Mouse (Mus musculus) cerebellum, postnatal 10 days (tissue): ENCODE measurements around the gene Acp1.

ENCODE experiments used
- DNase-seq, 2 experiments: peaks; one replicate each; pipeline ENCODE4 v3.0.0; 2021; ENCODE audit warnings: mixed read lengths in 2 of 2

The Acp1 gene

DNA sequence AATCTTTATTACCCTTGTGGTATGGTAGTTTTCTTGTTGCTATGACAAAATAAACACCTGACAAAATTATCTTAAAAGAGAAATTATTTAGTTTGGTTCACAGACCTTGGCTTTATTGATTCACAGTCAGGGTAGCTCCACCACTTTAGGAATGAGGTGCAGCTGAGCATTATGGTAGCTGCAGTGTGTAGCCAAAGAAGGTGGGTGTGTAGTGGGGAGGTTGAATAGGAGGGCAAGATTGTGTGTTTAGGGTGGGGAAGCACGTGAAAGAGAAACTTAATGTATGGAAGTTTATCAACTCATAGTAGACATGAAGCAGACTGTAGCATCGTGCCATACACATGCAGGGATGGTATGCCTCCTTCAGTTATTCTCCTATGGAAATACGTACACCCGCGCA lies 55.2 kb downstream of the Acp1 start:
- DNase-seq, result no peak

DNA sequence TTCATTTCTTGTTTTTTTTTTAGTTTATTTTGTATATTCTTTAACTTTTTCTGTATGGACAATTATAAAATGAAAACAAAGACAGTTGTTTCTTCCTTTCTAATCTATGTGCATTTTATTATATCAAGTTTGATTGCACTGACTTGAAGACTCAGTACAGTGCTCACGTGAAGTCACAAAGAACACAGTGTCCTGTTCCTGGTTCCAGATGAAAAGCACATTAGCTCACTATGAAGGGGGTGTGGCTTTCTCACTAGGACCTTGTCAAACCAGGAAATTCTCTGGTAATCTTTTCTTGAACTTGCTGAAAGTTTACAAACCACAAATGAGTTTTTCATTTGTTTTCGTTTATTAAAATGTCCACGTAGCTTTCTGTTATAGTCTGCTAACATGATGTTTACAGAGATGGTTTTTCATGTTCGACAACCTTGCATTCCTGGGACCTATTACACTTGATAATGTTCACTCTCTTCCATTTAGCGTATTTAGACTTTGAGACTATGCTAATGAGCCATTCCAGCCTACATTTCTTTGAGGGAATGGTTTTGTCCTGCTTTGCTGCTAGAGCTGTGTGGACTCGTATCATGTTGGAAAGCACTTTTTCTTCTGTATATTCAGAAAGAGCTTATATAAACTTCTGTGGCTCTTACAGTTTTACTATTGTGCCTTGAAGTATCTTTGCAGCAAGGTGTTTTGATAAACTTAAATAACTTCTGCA lies 55.8 kb downstream of the Acp1 start:
- DNase-seq, result no peak

DNA sequence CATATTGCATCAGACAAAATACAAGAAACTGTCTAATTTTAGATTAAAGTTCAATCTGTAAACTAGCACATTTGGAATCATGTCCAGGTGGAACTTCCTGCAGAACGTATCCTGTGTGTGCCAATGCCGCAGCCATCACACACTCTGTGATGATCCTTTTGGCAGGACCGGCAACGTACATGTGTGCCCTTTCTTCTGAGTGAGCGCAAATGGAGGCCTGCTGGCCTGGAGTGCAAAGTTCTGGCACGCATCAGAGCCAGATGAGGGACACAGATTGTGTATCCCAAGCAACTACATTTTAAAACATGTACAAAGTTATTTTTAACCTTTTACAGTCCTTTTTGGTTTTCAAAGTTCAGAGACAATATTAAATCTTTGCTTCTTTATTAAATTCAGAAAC lies 59.5 kb downstream of the Acp1 start:
- DNase-seq, result peak; percentile 70 to 83

DNA sequence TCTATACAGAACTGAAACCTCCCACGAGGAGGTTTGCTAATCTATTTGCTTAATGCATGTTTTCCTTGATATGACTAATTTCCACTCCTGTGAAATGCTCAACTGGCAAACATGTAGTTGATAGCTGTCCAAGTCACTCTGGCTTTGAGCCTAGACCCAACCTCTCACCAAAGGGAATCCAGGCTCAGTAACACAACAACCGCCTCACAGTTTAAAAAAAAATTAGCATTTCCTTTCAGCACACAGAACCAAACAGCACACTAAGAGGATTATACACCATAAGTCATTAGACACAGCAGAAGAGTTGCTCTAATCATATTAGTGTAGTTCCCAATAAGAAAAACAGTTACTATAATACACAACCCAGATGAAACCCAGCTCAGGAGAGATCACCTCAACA lies 60.5 kb downstream of the Acp1 start:
- peak; percentile 91 to 93 for DNase-seq

DNA sequence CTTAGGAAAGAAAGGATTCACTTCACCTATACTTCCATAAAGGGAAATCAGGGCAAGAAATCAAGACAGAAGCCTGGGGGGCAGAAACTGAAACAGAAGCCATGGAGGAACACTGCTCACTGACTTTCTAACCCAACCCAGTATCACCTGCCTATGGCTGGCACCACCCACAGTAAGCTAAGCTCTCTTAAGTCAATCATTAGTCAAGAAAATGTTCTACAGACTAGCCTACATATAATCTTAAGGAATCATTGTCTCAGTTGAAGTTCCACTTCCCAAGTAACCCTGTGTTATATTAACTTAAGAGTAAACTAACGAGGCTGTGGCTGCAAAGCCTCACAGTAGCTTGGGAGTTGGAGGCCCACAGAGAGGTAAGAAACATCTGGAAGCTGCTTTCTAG lies 62.9 kb downstream of the Acp1 start:
- DNase-seq, result no peak
